Mouse (Mus musculus): ENCODE results near the gene Numa1. TPM values are rescaled to one million over a fixed set of nuclear protein-coding genes. Genes with fewer than 3 reads are reported as not detected.
"Not testable (repeated sequence)": the region's sequence is repeated elsewhere in the genome, so short reads cannot be mapped to it uniquely, and the experiment has no call there.

Numa1 gene
- polyA plus RNA-seq, 1 experiment from 2014 or later: 17.2 TPM

DNA sequence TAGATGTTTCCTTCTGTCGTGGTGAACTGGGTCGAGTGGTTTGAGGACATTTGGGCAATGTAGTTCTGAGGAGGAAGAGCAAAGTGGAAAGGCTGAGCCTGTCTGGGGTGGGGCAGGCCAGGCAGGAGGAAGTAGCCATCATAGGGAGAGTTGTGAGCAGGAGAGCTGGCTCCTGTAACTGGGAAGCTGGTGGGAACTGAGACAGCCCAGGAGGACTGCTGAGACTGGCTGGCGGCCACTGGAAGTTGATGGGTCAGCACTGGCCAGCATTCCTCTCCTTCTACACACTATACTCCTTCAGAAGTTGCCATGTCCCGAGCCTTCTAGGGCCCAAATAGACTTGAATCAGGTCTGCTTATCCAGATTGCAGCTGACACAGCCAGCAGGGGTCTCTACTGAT is 25.5 kb upstream of the Numa1 start:
- no peak overlapping the region for H3K4me3 ChIP-seq (ENCODE audit: low read depth, low read length)
- peak overlapping the region; percentile 38; the same call in 1 of the 2 replicates for H3K9ac ChIP-seq (replicated peaks)
- peaks cover 27% of the 10 kb centered on the region for H3K36me3 ChIP-seq (replicated peaks; ENCODE audit: insufficient read depth, low read length)
- peaks cover 33% of the 10 kb centered on the region for H3K4me1 ChIP-seq (ENCODE audit: insufficient read depth)
- no peaks in the 10 kb centered on the region for H3K9me3 ChIP-seq (ENCODE audit: low read length)
- no peak for DNase-seq
- peak overlapping the region; percentile 77 for H3K4me2 ChIP-seq (ENCODE audit: low read depth, low read length)
- TF ChIP-seq EP300 (IDR thresholded peaks at IDR 0.05; ENCODE audit: low read depth): no peak
- peak; percentile 22; the same call in 1 of the 2 replicates for TF ChIP-seq CTCF (IDR thresholded peaks at IDR 0.05; ENCODE audit: low read depth)
- H3K27ac ChIP-seq (ENCODE audit: low read depth): peak overlapping the region; percentile 63
- no peak for ATAC-seq
- H3K27me3 ChIP-seq (ENCODE audit: insufficient read depth, low read length): no peaks in the 10 kb centered on the region
- WGBS (ENCODE audit: insufficient replicate concordance): 38% methylated on average over 4 of the region's 4 CpGs

DNA sequence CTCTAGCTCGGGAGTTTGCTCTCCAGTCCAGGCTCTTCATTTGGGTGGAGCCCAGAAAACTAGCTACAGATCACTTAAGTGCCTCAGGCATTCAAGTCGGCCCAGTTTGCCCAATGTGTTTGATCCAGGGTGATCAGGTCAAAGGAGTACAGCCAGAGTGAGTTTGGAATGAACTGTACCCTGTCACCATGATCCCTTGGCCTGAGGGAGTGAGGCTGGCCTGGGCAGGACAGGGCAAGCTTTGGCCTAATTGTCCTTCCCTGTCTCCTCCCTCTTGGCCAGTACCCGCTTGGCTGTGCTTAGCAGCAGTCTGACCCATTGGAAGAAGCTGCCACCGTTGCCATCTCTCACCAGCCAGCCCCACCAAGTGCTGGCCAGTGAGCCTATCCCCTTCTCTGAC is 23.8 kb upstream of the Numa1 start:
- no peak overlapping the region for H3K9ac ChIP-seq (replicated peaks)
- H3K27me3 ChIP-seq (ENCODE audit: insufficient read depth, low read length): no peaks in the 10 kb centered on the region
- peaks cover 27% of the 10 kb centered on the region for H3K4me1 ChIP-seq (ENCODE audit: insufficient read depth)
- H3K27ac ChIP-seq (ENCODE audit: low read depth): no peak overlapping the region
- ATAC-seq: no peak
- WGBS (ENCODE audit: insufficient replicate concordance): 84% methylated on average over 4 of the region's 4 CpGs
- H3K4me3 ChIP-seq (ENCODE audit: low read depth, low read length): no peak overlapping the region
- no peaks in the 10 kb centered on the region for H3K9me3 ChIP-seq (ENCODE audit: low read length)
- peaks cover 37% of the 10 kb centered on the region for H3K36me3 ChIP-seq (replicated peaks; ENCODE audit: insufficient read depth, low read length)
- no peak overlapping the region for H3K4me2 ChIP-seq (ENCODE audit: low read depth, low read length)
- TF ChIP-seq CTCF (IDR thresholded peaks at IDR 0.05; ENCODE audit: low read depth) (no peak), EP300 (IDR thresholded peaks at IDR 0.05; ENCODE audit: low read depth) (no peak)
- DNase-seq: no peak

DNA sequence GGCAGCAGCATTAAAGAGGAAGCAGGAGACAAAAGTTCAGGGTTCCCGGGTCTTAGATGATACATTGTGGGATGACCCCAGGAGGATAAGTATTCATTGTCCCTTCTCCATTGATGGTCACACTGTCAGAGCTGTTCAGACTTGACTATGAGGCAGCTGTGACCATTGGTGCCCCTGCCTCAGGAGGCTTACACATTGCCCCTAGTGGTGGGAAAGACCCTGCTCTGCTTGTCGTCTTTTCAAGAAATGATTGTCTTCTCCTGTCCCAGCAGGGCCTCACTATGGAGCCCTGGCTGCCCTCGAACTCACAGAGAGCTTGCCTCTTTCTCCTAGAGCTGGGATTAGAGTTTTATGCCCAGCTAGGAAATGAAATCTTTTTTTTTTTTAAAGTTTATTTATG is 21.9 kb upstream of the Numa1 start:
- H3K4me2 ChIP-seq (ENCODE audit: low read depth, low read length): no peak overlapping the region
- H3K4me3 ChIP-seq (ENCODE audit: low read depth, low read length): no peak overlapping the region
- no peaks in the 10 kb centered on the region for H3K27me3 ChIP-seq (ENCODE audit: insufficient read depth, low read length)
- peaks cover 44% of the 10 kb centered on the region for H3K36me3 ChIP-seq (replicated peaks; ENCODE audit: insufficient read depth, low read length)
- H3K27ac ChIP-seq (ENCODE audit: low read depth): no peak overlapping the region
- ATAC-seq: no peak
- no peaks in the 10 kb centered on the region for H3K9me3 ChIP-seq (ENCODE audit: low read length)
- H3K9ac ChIP-seq (replicated peaks): no peak overlapping the region
- 72% methylated on average over 3 of the region's 3 CpGs for whole genome bisulfite sequencing (ENCODE audit: insufficient replicate concordance)
- DNase-seq: no peak
- 0 out of 2 replicates have a peak, but pooled peaks have one; percentile 31 for TF ChIP-seq CTCF (IDR thresholded peaks at IDR 0.05; ENCODE audit: low read depth)
- no peak for TF ChIP-seq EP300 (IDR thresholded peaks at IDR 0.05; ENCODE audit: low read depth)
- H3K4me1 ChIP-seq (ENCODE audit: insufficient read depth): peaks cover 17% of the 10 kb centered on the region

DNA sequence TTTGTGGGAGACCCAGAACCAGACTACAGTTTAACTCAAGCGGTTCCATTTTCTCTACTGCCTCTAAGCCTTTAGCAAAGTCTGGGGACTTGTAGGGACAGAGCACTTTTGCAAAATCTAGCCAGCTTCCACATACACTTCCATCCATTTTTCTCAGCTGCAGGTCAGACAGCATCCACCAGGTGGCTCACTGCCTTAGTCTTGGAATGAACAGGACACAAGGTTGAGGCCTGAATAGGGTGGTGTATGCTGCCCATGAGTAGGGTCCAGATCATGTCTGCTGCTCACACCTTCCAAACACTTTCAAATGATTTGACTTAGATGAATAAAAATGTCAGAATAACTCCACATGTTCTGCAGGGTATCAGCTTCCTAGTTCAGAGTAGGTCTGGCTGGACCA is 15.8 kb upstream of the Numa1 start:
- H3K9me3 ChIP-seq (ENCODE audit: low read length): no peaks in the 10 kb centered on the region
- H3K9ac ChIP-seq (replicated peaks): no peak overlapping the region
- H3K4me3 ChIP-seq (ENCODE audit: low read depth, low read length): no peak overlapping the region
- H3K4me2 ChIP-seq (ENCODE audit: low read depth, low read length): no peak overlapping the region
- DNase-seq (peak; percentile 76), ATAC-seq (peak; percentile 68)
- H3K4me1 ChIP-seq (ENCODE audit: insufficient read depth): no peaks in the 10 kb centered on the region
- H3K27ac ChIP-seq (ENCODE audit: low read depth): no peak overlapping the region
- H3K36me3 ChIP-seq (replicated peaks; ENCODE audit: insufficient read depth, low read length): peaks cover 21% of the 10 kb centered on the region
- no peaks in the 10 kb centered on the region for H3K27me3 ChIP-seq (ENCODE audit: insufficient read depth, low read length)
- WGBS (ENCODE audit: insufficient replicate concordance): 22% methylated on average over 1 of the region's 1 CpGs
- TF ChIP-seq EP300 (IDR thresholded peaks at IDR 0.05; ENCODE audit: low read depth): no peak
- peak; percentile 92 for TF ChIP-seq CTCF (IDR thresholded peaks at IDR 0.05; ENCODE audit: low read depth)

DNA sequence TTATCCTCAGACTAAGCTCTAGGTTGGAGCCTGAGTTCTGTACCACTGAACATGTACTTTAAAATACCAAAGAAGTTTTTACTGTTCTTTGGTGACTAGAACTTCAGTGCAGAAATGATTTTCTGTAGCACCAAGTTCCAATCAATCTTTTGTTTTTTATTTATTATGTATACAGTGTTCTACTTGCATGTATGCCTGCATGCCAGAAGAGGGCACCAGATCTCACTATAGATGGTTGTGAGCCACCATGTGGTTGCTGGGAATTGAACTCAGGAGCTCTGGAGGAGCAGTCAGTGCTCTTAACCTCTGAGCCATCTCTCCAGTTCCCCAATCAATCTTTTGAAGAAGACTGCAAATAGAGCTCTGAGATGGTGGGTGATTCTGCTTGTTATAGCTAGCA is 8.0 kb upstream of the Numa1 start:
- TF ChIP-seq CTCF (IDR thresholded peaks at IDR 0.05; ENCODE audit: low read depth): peak; percentile 34
- not testable (repeated sequence) for H3K4me2 ChIP-seq (ENCODE audit: low read depth, low read length); DNase-seq; H3K27ac ChIP-seq (ENCODE audit: low read depth); H3K27me3 ChIP-seq (ENCODE audit: insufficient read depth, low read length); H3K4me1 ChIP-seq (ENCODE audit: insufficient read depth); H3K4me3 ChIP-seq (ENCODE audit: low read depth, low read length); ATAC-seq; H3K9ac ChIP-seq (replicated peaks); H3K36me3 ChIP-seq (replicated peaks; ENCODE audit: insufficient read depth, low read length); H3K9me3 ChIP-seq (ENCODE audit: low read length)

DNA sequence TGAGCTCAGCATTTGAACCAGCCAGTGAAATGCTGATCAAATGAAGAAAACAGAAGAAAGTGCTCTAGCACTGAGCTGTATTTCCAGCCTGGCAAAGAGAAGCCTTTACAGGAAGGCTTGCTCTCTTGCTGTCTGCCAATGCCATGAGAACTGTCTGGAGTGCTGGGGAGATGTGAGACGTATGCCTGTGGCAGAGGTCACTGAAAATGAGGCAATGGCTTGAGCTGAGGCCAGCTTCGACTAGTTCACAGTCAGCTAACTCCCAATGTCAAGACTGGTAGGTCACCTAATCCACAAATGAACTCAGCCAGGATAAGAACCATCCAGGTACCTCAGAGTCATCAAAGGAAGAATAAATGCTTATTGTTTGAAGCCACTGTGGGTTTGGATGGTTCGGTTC is 5.8 kb upstream of the Numa1 start:
- H3K4me2 ChIP-seq (ENCODE audit: low read depth, low read length): no peak overlapping the region
- no peak overlapping the region for H3K4me3 ChIP-seq (ENCODE audit: low read depth, low read length)
- 71% methylated on average over 3 of the region's 3 CpGs for WGBS (ENCODE audit: insufficient replicate concordance)
- no peaks in the 10 kb centered on the region for H3K9me3 ChIP-seq (ENCODE audit: low read length)
- H3K4me1 ChIP-seq (ENCODE audit: insufficient read depth): peaks cover 3% of the 10 kb centered on the region; the same call in 1 of the 2 replicates
- peak; percentile 40; the same call in 1 of the 2 replicates for ATAC-seq
- no peak for DNase-seq
- H3K9ac ChIP-seq (replicated peaks): no peak overlapping the region
- H3K27ac ChIP-seq (ENCODE audit: low read depth): no peak overlapping the region
- no peak for TF ChIP-seq CTCF (IDR thresholded peaks at IDR 0.05; ENCODE audit: low read depth)
- TF ChIP-seq EP300 (IDR thresholded peaks at IDR 0.05; ENCODE audit: low read depth): no peak
- no peaks in the 10 kb centered on the region for H3K27me3 ChIP-seq (ENCODE audit: insufficient read depth, low read length)
- no peaks in the 10 kb centered on the region for H3K36me3 ChIP-seq (replicated peaks; ENCODE audit: insufficient read depth, low read length)

DNA sequence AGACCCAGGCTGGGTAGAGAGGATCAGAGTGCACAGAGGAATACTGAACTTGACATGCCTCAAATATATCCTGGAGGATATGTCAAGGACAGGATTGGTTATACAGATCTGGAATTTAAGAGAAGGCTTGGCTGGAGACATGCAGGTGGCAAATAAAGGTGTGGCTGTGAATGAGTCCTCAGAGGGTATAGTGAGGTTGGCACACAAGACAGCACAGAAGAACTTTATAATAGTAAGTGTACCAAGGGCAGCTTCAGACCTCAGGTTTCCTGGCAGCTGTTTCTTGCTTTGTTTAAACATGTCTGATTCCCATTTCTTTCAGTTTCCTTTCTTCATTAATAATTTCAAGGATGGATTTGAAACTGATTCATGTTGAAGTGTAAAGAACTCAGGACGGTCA is 1.4 kb upstream of the Numa1 start:
- Histone ChIP-seq H3K4me1 (ENCODE audit: insufficient read depth) (peaks cover 21% of the 10 kb centered on the region), H3K27ac (ENCODE audit: low read depth) (no peak overlapping the region), H3K36me3 (replicated peaks; ENCODE audit: insufficient read depth, low read length) (no peaks in the 10 kb centered on the region; the same call in 1 of the 2 replicates), H3K4me3 (ENCODE audit: low read depth, low read length) (no peak overlapping the region), H3K4me2 (ENCODE audit: low read depth, low read length) (peak overlapping the region; percentile 96), H3K27me3 (ENCODE audit: insufficient read depth, low read length) (no peaks in the 10 kb centered on the region), H3K9ac (replicated peaks) (no peak overlapping the region), H3K9me3 (ENCODE audit: low read length) (no peaks in the 10 kb centered on the region)
- TF ChIP-seq CTCF (IDR thresholded peaks at IDR 0.05; ENCODE audit: low read depth) (no peak), EP300 (IDR thresholded peaks at IDR 0.05; ENCODE audit: low read depth) (no peak)
- no peak for ATAC-seq
- 71% methylated on average over 1 of the region's 1 CpGs for WGBS (ENCODE audit: insufficient replicate concordance)
- no peak for DNase-seq

All from liver, postnatal 0 days (tissue).